Mouse (Mus musculus): Measurements from ENCODE around the gene Cnp.

GRCm38 (mm10) chr11:100603155-100603554 lies 28.5 kb downstream of the Cnp start:
- no peak for TF ChIP-seq CTCF (IDR thresholded peaks at IDR 0.05; ENCODE audit: low read depth)
- no peak for TF ChIP-seq EP300 (IDR thresholded peaks at IDR 0.05; ENCODE audit: low read depth)
